Mouse (Mus musculus) R1 (cell line): ENCODE measurements around the gene Rora.

ENCODE experiments used
- DNase-seq: peaks from one replicate; pipeline ENCODE4 v3.0.0-alpha.2; 2018; ENCODE audit warnings: low read depth, low spot score

The Rora gene

GRCm38 (mm10) chr9:68759324-68759723 lies 105.7 kb downstream of the Rora start:
- peak; percentile 80 for DNase-seq

DNA sequence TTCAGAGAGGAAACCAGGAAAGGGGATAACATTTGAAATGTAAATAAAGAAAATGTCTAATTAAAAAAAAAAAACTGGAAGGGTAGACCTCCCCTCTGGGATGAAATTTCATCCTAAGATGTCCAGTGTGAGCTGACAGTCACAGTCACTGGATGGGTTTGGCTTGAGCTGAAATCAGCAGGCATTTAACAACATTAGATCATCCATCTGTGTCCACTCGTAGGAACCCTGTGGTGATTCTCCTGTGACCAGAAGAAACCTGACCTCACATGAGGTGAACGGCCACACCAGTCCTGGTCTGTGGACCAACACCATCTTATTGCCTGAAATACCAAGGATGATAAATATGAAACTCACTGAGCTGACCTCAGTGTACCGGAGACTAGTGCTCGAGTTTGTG lies 106.7 kb downstream of the Rora start:
- DNase-seq: no peak

GRCm38 (mm10) chr9:68760876-68761275 lies 107.3 kb downstream of the Rora start:
- no peak for DNase-seq

GRCm38 (mm10) chr9:68761672-68762071 lies 108.1 kb downstream of the Rora start:
- DNase-seq: no peak

DNA sequence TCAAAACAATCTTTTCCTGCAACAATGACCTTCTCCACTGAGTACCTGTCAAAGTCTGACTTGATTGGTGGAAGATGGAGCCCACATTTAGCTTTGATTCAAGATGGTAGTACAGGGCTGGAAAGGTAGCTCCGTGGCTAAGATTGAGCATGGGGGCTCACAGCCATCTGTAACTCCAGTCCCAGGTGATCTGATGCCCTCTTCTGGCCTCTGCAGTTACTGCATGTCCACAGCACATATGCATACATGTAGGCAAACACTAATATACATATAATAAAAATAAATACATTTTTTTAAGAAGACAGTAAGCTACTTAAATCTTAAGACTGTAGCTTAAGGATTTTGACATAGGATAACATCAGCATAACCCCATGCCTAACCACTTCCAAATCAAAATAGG lies 112.0 kb downstream of the Rora start:
- peak; percentile 43 for DNase-seq

DNA sequence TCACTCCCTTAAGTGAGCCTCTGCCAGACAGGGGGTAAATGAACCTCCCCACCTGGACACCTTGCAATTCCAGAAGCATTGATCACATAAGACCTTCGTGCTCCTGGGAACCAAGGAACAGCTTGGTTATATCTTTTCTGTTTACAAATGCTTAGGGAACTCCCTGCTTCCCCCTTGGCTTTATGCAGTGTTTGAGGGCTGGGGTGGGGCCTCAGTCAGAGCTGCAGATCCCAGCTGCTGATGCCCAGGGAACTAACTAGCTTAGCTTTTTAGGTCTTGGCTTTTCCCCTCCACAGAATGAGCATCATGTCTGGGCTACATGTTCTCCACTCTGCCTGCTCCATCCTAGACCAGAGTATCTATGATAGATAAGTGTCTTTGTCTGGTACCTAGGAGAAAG lies 116.1 kb downstream of the Rora start:
- DNase-seq: no peak

DNA sequence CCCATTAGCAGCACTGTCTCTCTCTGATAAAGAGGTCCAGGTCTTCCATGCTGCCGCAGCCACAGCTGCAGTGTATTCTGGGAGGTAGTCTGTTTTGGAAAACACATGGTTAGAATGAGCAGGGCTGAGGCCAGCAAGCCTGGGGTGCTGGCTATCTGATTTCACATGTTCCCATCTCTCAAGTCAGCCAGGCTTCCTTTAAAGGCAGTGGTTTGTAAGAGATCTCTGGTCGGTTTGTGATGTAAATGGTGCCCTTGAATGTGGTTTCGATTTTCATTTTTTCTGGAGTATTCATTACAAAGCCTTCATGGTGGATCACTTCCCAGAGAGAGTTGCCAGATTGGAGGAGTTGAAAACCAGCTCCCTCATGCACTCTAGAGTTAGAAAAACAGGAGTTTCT lies 117.8 kb downstream of the Rora start:
- no peak for DNase-seq

DNA sequence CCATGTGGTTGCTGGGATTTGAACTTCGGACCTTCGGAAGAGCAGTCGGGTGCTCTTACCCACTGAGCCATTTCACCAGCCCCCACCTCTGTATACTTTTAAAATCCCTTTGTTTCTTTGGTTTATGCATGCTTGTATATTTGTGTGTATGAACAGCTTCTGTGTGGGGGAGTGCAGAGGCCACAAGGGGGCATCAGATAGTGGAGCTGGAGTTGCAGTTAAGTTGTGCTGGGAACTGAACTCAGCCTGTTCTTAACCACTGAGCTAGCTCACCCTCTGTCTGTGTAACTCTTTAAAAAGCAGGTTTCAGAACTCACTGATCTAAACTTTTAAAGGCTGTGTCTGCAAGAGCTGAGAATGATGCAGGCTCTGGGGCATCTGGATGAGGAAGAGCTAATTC lies 120.2 kb downstream of the Rora start:
- peak; percentile 47 for DNase-seq

GRCm38 (mm10) chr9:68782011-68782410 lies 128.4 kb downstream of the Rora start:
- DNase-seq: no peak

DNA sequence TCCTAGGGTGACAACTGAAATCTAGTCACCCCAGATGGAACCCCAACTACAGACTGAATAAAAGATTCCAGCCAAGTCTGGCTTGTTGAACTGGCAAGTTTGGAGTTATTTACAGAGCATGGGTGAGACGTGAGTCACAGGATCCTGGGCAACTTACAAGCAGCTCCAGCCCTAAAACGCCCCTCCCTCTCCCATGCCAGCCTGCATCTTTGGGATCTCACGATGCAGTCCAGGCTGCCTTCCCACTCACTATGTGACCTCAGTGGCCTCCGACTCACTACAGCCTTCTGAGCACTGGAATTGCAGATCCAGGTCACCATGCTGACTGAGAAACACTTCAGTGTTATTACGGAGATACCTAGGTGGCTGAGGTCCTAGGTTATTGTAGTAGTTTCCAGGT lies 129.0 kb downstream of the Rora start:
- DNase-seq: no peak

DNA sequence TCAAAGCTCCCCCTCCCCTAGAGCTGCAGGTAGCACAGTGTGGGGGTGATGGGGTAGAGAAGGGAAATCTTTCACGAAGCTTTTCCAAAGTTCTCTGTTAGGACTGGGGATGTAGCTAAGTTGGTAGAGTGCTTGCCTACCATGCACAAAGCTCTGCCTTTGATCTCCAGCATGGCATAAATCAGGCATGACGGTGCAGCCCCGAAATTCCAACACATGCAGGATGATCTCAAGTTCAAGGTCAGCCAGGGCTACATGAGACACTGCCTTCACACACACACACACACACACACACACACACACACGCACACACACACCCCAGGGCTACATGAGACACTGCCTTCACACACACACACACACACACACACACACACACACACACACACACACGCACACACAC lies 129.7 kb downstream of the Rora start:
- DNase-seq: no peak

DNA sequence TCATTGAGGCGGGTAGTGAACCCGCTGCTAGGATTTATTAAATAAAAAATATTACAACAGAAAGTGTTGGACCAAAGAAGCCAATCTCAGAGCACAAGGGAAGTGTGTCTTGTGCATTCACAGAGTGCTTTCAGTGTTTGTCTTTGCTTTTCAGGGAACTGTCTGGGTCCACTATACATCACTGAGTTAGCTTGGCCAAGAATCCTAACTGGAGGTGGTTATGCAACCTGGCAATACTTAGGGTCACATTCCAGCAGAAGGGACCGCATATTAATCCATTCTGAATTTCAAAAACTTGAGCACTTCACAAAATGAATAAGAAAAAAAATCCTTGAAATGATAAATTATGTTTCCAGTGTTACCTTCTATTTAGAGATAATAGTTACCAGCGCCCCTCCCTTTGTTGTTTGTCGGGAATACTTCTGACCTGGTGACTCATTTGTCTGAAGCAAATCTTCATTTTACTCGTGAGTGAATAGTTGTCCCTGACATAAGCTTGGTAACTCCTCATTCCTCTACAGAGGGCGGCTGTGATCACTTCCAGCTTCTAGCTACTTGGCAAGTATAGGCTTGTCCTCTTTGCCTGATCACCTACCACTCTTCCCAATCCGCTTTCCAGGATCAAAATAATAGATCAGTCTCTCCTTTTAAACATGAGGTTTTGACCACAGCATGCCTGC lies 133.2 kb downstream of the Rora start:
- DNase-seq: no peak

GRCm38 (mm10) chr9:68787665-68788064 lies 134.1 kb downstream of the Rora start:
- no peak for DNase-seq

DNA sequence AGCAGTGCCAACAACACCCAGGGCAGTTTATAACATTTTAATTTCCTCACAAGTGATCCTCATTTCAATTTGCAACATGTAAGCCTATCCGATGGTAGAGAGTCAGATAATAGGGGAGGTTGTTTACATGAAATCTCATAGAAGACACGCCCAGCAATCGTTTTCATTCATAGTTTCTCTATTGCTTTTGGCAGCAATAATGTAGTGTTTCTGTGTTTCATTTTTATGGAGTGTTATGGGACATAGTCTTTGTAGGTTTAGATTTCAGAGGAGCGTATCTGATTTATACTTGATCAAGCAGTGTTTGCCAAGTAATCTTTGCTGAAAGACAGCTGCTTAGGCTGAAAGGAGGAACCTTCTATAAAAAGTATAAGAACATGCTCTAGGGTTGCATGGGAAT lies 137.3 kb downstream of the Rora start:
- no peak for DNase-seq

DNA sequence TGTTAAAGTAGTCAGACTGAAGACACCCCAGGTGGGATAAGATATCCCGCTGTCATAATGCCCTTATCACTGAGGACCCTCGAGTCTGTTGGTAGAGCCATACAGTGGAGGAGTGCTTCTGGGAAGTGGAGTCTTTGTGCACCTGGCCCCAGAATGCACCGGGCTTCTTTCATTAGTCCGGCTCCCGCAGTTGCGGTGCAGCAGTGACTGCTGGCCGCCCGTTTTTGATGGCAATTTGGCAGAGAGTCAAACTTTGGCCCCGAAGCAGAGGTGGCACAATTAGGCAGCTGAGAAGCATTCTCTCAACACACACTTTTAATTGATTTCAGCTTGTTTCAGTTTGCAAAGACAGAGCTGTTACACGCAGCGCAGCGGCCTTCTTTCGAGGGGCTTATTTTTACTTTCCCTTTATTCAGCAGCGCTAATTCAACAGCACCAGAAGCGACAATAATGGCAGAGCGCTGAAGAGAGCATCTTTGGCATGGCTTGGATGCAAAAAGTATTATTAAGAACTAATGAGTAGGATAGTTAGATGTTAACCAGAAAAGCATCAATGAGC lies 138.5 kb downstream of the Rora start:
- no peak for DNase-seq

- DNase-seq: no peak
Measured at GRCm38 (mm10) chr9:68795314-68795713, 141.7 kb downstream of the Rora start.

- peak; percentile 77 for DNase-seq
Measured at GRCm38 (mm10) chr9:68798221-68798620, 144.6 kb downstream of the Rora start.

DNA sequence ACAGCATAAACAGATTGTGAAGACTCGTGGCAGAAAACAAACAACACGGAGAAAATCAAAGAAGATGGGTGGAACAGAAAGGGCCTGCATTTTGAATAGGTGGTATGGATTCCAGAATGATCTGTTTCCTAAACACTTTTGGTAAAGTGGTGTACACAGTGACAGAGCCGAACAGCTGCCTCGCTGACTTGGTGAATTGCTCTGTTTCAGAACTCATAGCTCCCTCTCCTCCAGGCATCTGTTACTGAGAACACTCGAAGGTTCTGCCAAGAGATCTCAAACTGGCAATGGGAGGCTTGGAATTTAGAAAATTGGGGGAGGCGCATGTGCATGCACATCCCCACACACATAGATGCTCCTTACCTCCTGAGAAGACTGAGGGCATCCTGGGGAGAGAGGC lies 145.5 kb downstream of the Rora start:
- no peak for DNase-seq

DNA sequence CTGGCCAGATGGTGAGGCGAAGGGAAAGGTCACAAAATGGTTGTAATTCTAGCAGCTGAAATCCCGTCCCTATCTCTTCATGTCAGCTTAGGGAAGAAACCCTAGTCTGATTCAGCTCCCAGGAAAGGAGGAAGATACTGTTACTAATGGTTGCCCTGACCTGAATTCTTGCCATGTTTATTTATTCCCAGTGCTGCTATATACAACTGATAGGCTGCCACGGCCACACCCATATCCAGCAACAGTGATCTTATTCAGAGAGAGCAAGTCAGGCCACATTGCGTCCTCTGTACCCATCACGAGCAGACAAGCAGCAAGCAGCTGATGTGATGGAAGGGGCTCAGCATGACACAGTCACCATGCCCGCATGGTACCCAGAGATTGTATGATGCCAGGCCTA lies 150.6 kb downstream of the Rora start:
- no peak for DNase-seq

- DNase-seq: no peak
Measured at GRCm38 (mm10) chr9:68805776-68806175, 152.2 kb downstream of the Rora start.

GRCm38 (mm10) chr9:68807735-68808134 lies 154.1 kb downstream of the Rora start:
- DNase-seq: no peak

DNA sequence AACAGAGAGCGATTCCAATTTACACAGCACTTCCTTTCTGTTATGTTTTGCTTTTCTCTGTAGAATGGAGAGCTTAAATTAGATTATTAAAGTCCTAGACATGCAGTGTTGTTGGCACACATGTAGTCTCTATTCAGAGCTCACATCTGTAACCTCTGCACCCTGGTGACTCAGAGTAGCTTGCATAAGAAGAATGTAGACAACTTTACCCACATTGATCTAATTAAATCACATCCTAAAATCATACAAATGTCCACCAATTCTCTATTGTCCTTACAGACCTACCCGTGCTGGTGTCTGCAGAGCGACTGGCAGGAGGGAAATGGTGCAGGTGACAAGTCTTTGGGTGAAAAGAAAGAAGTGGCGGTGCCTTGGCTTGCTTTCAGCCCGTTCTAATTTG lies 155.9 kb downstream of the Rora start:
- no peak for DNase-seq

GRCm38 (mm10) chr9:68814723-68815122 lies 161.1 kb downstream of the Rora start:
- DNase-seq: no peak

GRCm38 (mm10) chr9:68815877-68816276 lies 162.3 kb downstream of the Rora start:
- no peak for DNase-seq
